Mouse (Mus musculus): ENCODE measurements at regions not wholly inside any gene's neighbourhood (a gene's known extent, or its start where the extent isn't known, plus 50 kb on each side); places are given as distances from the start of the nearest gene placed in this dataset.

GRCm38 (mm10) chr4:150707725-150708571 is 56.0 kb upstream of the Slc45a1 start:
- TF ChIP-seq POLR2A (IDR thresholded peaks at IDR 0.05; ENCODE audit: control insufficient read depth, low read depth, low read length) (no peak), CTCF (IDR thresholded peaks at IDR 0.05; ENCODE audit: control insufficient read depth, insufficient read depth, insufficient replicate concordance, low read depth, low read length) (no peak)
- H3K27me3 ChIP-seq (ENCODE audit: control insufficient read depth, insufficient read depth, low read length), result no peaks in the 10 kb centered on the region
- peak overlapping the region; percentile 64 for H3K27ac ChIP-seq (ENCODE audit: control insufficient read depth, insufficient read depth, low read depth, low read length)
- no peaks in the 10 kb centered on the region for H3K36me3 ChIP-seq (ENCODE audit: control insufficient read depth, insufficient read depth, low read length)
- peaks cover 6% of the 10 kb centered on the region for H3K4me1 ChIP-seq (ENCODE audit: control insufficient read depth, insufficient read depth, low read length)
- H3K4me3 ChIP-seq (ENCODE audit: control insufficient read depth, low read depth, low read length), result no peak overlapping the region

GRCm38 (mm10) chr4:150706793-150707724 is 55.1 kb upstream of the Slc45a1 start:
- TF ChIP-seq POLR2A (IDR thresholded peaks at IDR 0.05; ENCODE audit: control insufficient read depth, low read depth, low read length) (no peak), CTCF (IDR thresholded peaks at IDR 0.05; ENCODE audit: control insufficient read depth, insufficient read depth, insufficient replicate concordance, low read depth, low read length) (no peak)
- Histone ChIP-seq H3K4me1 (ENCODE audit: control insufficient read depth, insufficient read depth, low read length) (peaks cover 6% of the 10 kb centered on the region), H3K27ac (ENCODE audit: control insufficient read depth, insufficient read depth, low read depth, low read length) (peak overlapping the region; percentile 67), H3K4me3 (ENCODE audit: control insufficient read depth, low read depth, low read length) (no peak overlapping the region), H3K27me3 (ENCODE audit: control insufficient read depth, insufficient read depth, low read length) (no peaks in the 10 kb centered on the region), H3K36me3 (ENCODE audit: control insufficient read depth, insufficient read depth, low read length) (no peaks in the 10 kb centered on the region)

GRCm38 (mm10) chr4:150706291-150706690 is 54.3 kb upstream of the Slc45a1 start:
- Histone ChIP-seq H3K4me3 (ENCODE audit: control insufficient read depth, low read depth, low read length) (no peak overlapping the region), H3K4me1 (ENCODE audit: control insufficient read depth, insufficient read depth, low read length) (peaks cover 6% of the 10 kb centered on the region), H3K27me3 (ENCODE audit: control insufficient read depth, insufficient read depth, low read length) (no peaks in the 10 kb centered on the region), H3K36me3 (ENCODE audit: control insufficient read depth, insufficient read depth, low read length) (no peaks in the 10 kb centered on the region), H3K27ac (ENCODE audit: control insufficient read depth, insufficient read depth, low read depth, low read length) (no peak overlapping the region)
- TF ChIP-seq CTCF (IDR thresholded peaks at IDR 0.05; ENCODE audit: control insufficient read depth, insufficient read depth, insufficient replicate concordance, low read depth, low read length) (no peak), POLR2A (IDR thresholded peaks at IDR 0.05; ENCODE audit: control insufficient read depth, low read depth, low read length) (no peak)

GRCm38 (mm10) chr4:150703266-150703665 is 51.3 kb upstream of the Slc45a1 start:
- Histone ChIP-seq H3K27me3 (ENCODE audit: control insufficient read depth, insufficient read depth, low read length) (no peaks in the 10 kb centered on the region), H3K27ac (ENCODE audit: control insufficient read depth, insufficient read depth, low read depth, low read length) (no peak overlapping the region), H3K4me3 (ENCODE audit: control insufficient read depth, low read depth, low read length) (no peak overlapping the region), H3K36me3 (ENCODE audit: control insufficient read depth, insufficient read depth, low read length) (no peaks in the 10 kb centered on the region), H3K4me1 (ENCODE audit: control insufficient read depth, insufficient read depth, low read length) (peaks cover 2% of the 10 kb centered on the region)
- TF ChIP-seq CTCF (IDR thresholded peaks at IDR 0.05; ENCODE audit: control insufficient read depth, insufficient read depth, insufficient replicate concordance, low read depth, low read length) (no peak), POLR2A (IDR thresholded peaks at IDR 0.05; ENCODE audit: control insufficient read depth, low read depth, low read length) (no peak)
